Mouse (Mus musculus): ENCODE measurements around the gene Rasgrp1.

Rasgrp1 gene

DNA sequence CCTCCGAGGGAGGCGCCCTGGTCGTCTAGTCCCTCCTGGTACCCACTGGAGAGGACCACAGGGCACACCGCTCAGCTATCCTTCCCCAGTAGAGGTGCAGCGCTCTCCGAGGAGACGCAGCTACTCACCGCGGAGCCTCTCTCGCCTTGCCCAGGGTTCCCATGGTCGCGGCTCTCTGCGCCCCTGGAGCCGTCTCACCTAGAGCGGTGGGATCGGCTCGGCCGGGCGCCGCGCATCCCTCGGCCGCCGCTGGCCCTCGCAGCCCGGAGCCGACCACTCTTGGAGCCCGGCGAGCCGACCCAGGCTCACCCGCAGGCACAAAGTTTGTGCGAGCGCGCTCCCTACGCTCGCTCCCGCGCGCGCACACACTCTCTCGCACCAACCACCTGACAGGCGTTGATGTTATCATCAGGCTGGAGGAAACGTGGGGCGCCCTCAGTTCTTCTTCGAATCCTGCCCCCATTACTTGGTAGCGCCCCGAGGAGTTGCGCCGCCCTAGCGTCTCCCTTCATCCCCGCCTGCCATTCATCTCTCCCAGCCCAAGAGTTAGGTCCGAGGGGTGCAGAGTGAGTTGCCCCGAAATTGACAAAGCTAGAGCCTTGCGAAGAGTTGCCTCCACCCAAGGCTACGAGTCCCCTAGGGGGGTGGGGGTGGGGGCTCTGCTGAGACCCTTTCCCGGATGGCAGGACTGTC is at the start of gene Rasgrp1:
Rasgrp1 (minus strand) TSS at position 455 of the 693 bp plus-strand sequence.
- no peak for DNase-seq (ENCODE audit: low read depth, low spot score)

DNA sequence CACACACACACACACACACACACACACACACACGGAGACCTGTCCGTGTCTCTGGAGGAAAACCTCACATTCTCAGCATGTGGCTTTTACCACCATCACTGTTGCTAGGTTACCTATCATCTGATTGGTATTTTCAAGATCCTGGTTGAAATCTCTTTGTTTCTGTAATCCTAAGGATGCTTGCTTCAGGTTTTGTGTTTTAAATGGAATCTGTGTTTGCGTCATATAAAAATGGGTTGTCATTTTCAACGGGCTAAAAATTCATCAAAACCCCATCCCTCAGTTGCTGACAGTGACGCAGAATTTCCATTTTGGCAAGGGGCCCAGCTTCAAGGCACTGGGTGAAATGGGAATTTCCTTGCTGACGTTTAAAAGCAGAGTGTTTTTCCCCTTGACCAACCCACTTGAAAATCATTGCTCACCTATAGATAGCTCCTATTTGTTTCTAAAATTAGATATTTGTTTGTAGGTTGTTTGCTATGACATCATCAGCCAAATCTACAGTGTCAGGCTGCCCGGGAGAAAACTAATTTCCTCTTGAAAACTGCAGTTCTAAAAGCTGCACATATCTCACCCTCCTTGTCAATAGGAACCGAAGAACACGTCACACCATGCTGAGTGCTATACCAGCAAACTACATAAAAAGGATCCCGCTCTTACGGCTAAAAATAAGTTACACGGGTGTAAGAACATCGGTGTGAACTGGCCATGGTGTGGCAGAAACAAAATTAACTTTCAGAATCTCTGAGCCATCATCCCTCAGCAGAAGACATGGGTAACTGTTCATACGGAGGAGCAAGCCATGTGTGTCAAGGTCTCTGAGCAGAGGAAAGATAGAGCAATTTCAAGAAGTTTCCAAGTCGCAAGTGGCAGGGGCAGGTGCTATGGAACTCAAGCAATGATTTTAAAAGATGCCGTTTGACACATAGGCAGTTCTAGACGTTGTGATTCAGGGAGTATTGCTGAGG is 47.4 kb upstream of the Rasgrp1 start:
- no peak for DNase-seq (ENCODE audit: low read depth, low spot score)

DNA sequence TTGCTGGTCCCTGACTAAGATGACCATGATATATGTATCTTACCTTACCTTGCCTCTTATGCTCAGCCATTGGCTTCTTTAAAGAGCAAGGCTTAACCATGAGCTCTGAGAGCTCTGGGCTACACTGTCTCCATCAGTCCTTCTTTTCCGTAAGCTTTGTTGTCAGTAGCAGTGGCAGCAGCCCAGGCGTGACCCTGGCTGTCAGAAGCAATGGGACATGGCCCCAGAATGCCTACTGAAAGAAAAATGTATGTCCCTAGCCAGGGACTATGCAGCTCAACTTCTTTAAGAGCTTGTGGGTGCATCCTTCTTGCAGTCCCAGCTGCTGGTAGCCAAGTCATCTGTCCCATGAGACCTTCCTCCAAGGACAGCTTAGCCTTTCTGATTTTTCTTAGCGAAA is 46.7 kb upstream of the Rasgrp1 start:
- DNase-seq (ENCODE audit: low read depth, low spot score) = no peak

- DNase-seq (ENCODE audit: low read depth, low spot score) = no peak
These were observed 45.3 kb upstream of the Rasgrp1 start for GRCm38 (mm10) chr2:117388121-117388520.

DNA sequence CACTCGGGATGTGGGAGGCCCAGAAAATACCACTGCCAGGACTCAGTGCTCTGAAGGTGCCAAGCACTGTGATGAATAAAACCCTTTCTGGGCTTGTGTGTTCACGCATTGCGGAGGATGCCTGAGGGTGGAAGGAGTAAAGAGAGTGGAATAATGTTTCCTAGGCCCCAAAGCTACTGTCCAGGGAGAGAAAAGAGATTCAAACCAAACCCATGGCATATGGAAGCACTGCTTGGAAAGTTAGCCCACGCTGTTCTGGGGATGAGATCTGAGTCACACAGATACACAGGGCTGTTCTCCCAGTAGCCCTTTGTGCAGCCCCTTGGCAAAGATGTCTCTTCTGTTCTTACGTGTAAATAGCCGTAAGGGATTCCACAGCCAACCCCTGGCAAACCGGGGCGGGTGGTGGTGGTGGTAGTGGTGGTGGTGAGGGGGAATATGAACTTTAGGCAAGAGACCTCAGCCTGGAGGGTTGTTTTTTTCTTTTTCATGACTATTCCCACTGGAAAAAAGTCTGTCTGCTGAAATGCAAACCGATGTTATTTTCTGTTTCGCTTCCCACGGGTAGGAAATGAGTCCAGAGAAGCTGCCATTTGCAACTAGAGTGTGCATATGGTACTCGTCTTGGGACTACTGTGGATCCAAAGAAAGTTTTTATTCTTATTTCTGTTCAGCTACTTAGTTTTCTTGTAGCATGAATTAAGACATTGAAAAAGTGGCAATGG is 44.3 kb upstream of the Rasgrp1 start:
- DNase-seq (ENCODE audit: low read depth, low spot score) = no peak

DNA sequence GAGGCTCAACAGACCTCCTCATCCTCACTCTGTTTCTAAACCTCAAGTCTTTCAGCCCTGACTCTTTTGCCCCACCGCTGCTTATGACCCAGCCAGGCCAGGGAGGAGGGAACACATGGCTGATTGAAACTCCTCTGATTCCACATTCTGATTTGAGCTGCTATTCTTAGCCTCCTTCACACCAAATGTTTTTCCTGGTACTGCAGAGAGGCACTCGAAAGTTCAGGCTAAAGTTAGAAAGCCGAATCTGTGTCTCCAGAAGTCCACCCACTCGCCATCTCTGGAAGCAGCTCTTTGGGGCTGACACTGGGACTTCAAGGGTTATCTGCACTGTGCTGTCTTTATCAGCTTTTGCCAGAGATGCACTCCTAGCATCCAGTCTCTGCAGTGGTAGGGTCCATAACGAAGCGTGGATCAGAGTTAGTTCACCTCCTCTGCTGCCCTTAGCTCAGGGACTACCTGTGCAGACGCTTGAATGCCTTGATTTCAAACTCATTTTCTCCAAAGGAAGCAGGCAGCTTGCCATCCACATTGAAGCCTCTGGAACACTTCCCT is 43.3 kb upstream of the Rasgrp1 start:
- DNase-seq (ENCODE audit: low read depth, low spot score) = no peak

GRCm38 (mm10) chr2:117381314-117381713 is 38.5 kb upstream of the Rasgrp1 start:
- DNase-seq (ENCODE audit: low read depth, low spot score) = no peak

DNA sequence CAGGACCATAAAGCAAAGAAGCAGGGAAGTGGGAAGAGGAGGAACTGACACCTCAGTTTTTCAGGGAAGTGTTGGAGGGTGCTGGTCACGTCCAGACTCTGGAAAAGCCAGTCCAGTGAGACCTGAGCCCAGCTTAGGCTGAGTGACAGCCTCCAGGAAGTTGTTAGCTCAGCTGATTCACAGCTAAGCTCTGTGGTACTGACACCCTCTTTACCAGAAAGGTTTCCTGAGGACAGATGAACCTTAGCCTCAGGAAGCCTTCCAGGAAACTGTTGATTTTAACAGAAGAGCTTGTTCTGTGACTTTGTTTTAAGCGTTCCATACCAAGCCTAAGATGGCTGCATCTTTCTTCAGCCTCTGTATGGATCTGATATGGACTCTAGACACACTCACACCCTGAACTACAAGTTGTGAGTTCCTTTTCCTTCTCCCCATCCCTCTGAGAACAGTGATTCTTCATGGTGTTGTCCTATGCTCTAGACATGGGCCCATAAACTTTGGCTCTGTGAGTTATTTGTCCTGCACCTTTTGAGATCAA is 31.6 kb upstream of the Rasgrp1 start:
- DNase-seq (ENCODE audit: low read depth, low spot score) = no peak

GRCm38 (mm10) chr2:117371706-117372105 is 28.9 kb upstream of the Rasgrp1 start:
- no peak for DNase-seq (ENCODE audit: low read depth, low spot score)

DNA sequence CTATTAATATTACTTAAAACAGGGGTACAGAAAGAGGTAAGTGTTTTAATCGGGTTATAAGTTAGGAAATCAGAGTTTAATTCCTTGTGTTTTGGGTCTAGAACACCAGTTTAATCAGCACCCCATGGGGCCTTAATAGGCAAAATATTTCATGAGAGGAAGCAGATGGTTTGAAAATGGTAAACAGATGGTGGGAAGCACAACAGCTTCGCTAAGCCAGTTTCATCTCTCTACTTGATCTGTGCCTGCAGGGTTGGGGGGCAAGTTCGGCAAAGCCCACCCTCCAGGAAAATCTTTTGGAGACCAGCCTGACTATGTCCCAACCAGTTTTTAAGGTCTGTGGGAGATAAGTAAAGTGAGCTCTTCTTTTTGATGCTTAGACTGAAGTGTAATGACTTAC is 23.7 kb upstream of the Rasgrp1 start:
- no peak for DNase-seq (ENCODE audit: low read depth, low spot score)

DNA sequence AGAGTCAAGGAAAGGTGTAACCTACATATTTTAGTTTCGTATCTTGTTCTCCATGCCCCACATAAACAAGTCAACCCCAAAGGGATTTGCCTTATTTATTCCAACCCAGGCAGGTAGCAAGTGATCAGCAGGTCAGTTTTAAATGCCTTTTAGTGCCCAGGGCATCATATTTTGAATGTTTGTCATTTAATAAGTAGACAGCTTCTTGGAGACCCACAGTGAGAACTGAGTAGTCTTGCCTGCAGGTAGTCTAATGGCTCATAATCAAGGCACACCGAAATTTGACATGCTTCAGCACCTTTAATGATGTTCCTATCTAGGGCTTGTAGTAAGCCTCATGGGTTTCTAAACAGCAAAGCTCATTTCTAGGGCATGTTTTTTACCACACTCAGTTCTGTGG is 21.3 kb upstream of the Rasgrp1 start:
- no peak for DNase-seq (ENCODE audit: low read depth, low spot score)

- no peak for DNase-seq (ENCODE audit: low read depth, low spot score)
These were observed 15.1 kb upstream of the Rasgrp1 start for GRCm38 (mm10) chr2:117357939-117358338.

- no peak for DNase-seq (ENCODE audit: low read depth, low spot score)
These were observed 9.7 kb upstream of the Rasgrp1 start for GRCm38 (mm10) chr2:117352305-117353123.

DNA sequence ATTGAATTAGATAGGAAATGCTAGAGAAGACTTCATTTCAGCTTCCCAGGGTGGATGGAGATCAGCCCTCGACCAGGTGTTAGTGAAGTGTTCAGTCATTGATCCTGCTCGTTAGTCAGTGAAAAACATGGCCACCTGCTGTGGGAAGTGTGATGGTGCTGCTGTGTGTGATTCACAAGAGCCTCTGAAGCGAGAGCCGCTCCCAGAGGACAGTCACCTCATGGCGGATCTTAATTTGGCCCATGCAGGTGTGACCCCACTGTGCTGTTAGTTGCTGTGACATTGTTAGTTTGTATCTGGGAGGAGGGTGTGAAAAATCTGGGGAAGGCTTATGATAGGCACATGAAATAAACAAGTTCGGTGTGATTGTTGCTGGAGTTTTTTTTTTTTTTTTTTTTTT is 7.3 kb upstream of the Rasgrp1 start:
- no peak for DNase-seq (ENCODE audit: low read depth, low spot score)

GRCm38 (mm10) chr2:117343240-117343624 is 431 bp upstream of the Rasgrp1 start:
- no peak for DNase-seq (ENCODE audit: low read depth, low spot score)

DNA sequence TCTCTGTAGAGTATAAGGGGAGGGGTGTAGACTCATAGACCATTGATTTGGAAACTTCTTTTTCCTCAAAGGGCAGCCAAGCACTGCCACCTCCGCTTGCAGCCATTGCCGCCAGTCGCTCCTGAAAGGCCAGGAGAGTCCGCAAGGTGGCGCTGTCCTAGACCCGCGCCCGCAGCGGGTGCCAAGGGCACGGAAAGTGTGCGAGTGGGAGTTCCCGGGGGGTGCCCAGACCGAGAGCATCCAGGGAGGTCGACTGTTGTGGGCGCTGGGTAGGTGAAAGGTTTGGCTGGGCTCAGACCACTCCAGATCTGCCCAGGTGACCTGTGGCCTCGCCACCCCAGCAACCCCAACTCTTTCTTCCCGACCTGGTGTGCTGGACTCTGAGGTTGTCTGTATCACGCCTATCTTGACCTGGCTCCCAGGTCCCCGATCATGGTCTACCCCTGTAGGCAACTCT is 683 bp downstream of the Rasgrp1 start:
- no peak for DNase-seq (ENCODE audit: low read depth, low spot score)

GRCm38 (mm10) chr2:117338501-117338900 is 4.3 kb downstream of the Rasgrp1 start:
- DNase-seq (ENCODE audit: low read depth, low spot score) = no peak

GRCm38 (mm10) chr2:117337902-117338301 is 4.9 kb downstream of the Rasgrp1 start:
- DNase-seq (ENCODE audit: low read depth, low spot score) = no peak

DNA sequence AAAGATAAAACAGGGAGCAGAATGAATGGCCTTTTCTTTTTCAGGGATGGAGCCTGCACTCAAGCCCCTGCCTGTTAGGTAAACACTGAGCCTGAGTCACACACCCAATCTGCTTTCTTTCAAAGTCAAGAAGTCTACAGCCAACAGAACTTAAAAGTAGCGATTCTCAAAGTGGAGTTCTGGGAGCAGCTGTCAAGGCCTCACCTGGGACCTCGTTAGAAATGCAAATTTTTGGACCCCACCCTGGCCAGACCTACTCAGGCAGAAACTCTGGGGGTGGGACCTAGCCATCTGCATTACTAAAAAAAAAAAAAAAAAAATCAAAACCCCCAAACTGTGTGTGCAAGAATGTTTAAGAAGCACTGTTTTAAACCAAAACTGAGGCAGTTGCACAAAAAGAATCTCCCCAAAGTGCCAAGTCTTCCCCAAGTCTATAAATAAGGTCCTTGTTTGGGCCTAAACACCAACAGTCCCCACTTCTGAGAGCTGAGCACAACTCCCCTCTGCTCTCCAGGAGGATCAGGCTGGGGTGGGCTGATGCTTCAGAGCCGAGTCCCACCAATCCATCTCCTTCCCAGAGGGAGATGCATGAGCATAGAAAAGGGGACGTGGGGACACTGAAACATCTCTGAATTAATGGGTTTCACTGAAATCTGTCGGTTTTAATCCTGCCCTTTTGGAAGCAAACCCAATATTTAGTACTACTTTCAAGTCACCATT is 5.7 kb downstream of the Rasgrp1 start:
- DNase-seq (ENCODE audit: low read depth, low spot score) = no peak
